Mouse (Mus musculus): ENCODE data around the gene Pfdn4.

The Pfdn4 gene

GRCm38 (mm10) chr2:170550240-170550639, 54.0 kb downstream of the Pfdn4 start:
- no peak for DNase-seq (ENCODE audit: low spot score)

- DNase-seq (ENCODE audit: low spot score), result no peak
Measured at GRCm38 (mm10) chr2:170552088-170552487, 55.9 kb downstream of the Pfdn4 start.

- no peak for DNase-seq (ENCODE audit: low spot score)
Measured at GRCm38 (mm10) chr2:170563956-170564855, 68.0 kb downstream of the Pfdn4 start.

- no peak for DNase-seq (ENCODE audit: low spot score)
Measured at GRCm38 (mm10) chr2:170564995-170565394, 68.8 kb downstream of the Pfdn4 start.

Measured in urinary bladder, postnatal 25 days (tissue).